Mouse (Mus musculus): ENCODE measurements around the gene Vcl. TPM values are rescaled to one million over a fixed set of nuclear protein-coding genes. Genes with fewer than 3 reads are reported as not detected.
A peak's percentile ranks its signal among the peaks of the same experiment; 100 is the strongest.

Vcl gene
- 12.1 and 13.6 TPM in 2 replicates for total RNA-seq (2014; rRNA removed)
- 7.9 and 9.5 TPM in 2 replicates for polyA plus RNA-seq (2012; rRNA removed)

DNA sequence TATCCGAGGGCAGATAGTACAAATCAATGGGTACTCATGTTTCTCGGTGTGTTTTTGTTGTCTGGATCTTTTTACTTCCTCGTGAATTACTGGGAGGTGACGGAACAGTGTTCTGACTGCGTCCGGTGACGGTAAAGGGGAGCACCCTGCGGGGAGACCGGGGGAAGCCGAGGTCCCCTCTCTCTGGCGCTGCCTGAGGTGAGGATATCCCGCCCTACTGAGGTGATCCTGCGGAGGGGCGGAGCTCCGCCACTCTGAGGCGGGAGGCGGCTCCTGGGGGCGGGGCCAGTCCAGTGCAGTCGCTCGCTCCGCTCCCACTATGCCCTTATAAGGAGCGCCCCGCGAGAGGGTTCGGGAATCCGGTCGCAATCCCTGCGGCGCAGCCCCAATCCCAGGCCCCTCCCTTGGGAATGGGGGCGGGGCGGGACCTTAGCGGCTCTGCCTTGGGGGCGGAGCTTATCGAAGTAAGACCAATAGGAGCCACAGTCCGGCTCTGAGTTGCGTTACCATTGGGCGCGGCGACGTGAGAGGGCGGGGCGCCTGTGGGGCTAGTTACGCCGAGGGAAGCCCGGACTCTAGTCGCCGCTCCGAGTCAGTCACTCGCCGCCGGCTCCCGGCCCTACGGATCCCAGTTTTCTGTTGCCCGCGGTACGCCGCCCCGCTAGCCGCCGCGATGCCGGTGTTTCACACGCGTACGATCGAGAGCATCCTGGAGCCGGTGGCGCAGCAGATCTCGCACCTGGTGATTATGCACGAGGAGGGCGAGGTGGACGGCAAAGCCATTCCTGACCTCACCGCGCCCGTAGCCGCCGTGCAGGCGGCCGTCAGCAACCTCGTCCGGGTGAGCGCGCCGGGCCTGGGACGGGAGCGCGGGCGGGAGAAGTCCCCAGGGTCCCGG lies at the start of gene Vcl:
Gene Vcl (plus strand): TSS at position 551 of the 898 bp plus-strand sequence.
- peak; percentile 99 for TF ChIP-seq POLR2A (IDR thresholded peaks at IDR 0.05; ENCODE audit: extremely low read depth, insufficient read depth, low read length)
- TF ChIP-seq CTCF (IDR thresholded peaks at IDR 0.05; ENCODE audit: low read depth, low read length): no peak
- Histone ChIP-seq H3K79me2 (ENCODE audit: control insufficient read depth, insufficient read depth, low read length) (peaks cover 16% of the 10 kb centered on the region; the same call in 1 of the 2 replicates), H3K36me3 (ENCODE audit: control insufficient read depth, insufficient read depth, low read length) (no peaks in the 10 kb centered on the region), H3K27ac (replicated peaks; ENCODE audit: insufficient read depth, low read depth, low read length) (peak within 1 kb of the TSS; percentile 76), H3K4me3 (ENCODE audit: insufficient read depth, low read depth, low read length) (peak within 1 kb of the TSS; percentile 83), H3K4me1 (ENCODE audit: control insufficient read depth, insufficient read depth, low read length) (peaks cover 15% of the 10 kb centered on the region), H3K9ac (ENCODE audit: low read depth, low read length) (peak within 1 kb of the TSS; percentile 91), H3K27me3 (ENCODE audit: control insufficient read depth, insufficient read depth, low read length) (no peaks in the 10 kb centered on the region)
- under 1% methylated on average over 88 of the region's 89 CpGs for WGBS
- DNase-seq (ENCODE audit: extremely low read depth, low read depth, low spot score): peak; percentile 91

DNA sequence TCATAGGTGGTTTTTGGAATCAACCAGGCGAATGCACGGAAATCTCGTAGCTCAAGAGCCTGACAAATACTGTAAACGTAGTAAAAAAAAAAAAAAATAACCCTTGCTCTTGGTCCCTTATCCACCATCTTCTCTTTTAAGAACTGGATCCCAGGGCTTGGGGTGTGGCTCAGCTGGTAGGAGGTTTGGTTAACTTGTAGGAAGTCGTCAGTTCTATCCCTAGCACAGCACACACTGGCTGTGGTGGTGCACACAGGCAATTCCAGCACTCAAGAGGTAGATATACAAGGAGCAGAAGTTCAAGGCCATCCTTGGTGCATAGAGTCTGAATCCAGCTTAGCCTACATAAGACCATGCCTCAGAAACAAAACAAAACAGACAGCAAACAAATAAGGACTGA lies 44.5 kb upstream of the Vcl start:
- 85% methylated on average over 5 of the region's 5 CpGs for WGBS
- H3K4me1 ChIP-seq (ENCODE audit: control insufficient read depth, insufficient read depth, low read length): peaks cover 6% of the 10 kb centered on the region
- H3K27me3 ChIP-seq (ENCODE audit: control insufficient read depth, insufficient read depth, low read length): no peaks in the 10 kb centered on the region
- DNase-seq (ENCODE audit: extremely low read depth, low read depth, low spot score): no peak
- TF ChIP-seq POLR2A (IDR thresholded peaks at IDR 0.05; ENCODE audit: extremely low read depth, insufficient read depth, low read length) (no peak), CTCF (IDR thresholded peaks at IDR 0.05; ENCODE audit: low read depth, low read length) (no peak)
- H3K9ac ChIP-seq (ENCODE audit: low read depth, low read length): no peak overlapping the region
- H3K27ac ChIP-seq (replicated peaks; ENCODE audit: insufficient read depth, low read depth, low read length): no peak overlapping the region
- H3K79me2 ChIP-seq (ENCODE audit: control insufficient read depth, insufficient read depth, low read length): no peaks in the 10 kb centered on the region
- H3K36me3 ChIP-seq (ENCODE audit: control insufficient read depth, insufficient read depth, low read length): no peaks in the 10 kb centered on the region
- H3K4me3 ChIP-seq (ENCODE audit: insufficient read depth, low read depth, low read length): no peak overlapping the region

DNA sequence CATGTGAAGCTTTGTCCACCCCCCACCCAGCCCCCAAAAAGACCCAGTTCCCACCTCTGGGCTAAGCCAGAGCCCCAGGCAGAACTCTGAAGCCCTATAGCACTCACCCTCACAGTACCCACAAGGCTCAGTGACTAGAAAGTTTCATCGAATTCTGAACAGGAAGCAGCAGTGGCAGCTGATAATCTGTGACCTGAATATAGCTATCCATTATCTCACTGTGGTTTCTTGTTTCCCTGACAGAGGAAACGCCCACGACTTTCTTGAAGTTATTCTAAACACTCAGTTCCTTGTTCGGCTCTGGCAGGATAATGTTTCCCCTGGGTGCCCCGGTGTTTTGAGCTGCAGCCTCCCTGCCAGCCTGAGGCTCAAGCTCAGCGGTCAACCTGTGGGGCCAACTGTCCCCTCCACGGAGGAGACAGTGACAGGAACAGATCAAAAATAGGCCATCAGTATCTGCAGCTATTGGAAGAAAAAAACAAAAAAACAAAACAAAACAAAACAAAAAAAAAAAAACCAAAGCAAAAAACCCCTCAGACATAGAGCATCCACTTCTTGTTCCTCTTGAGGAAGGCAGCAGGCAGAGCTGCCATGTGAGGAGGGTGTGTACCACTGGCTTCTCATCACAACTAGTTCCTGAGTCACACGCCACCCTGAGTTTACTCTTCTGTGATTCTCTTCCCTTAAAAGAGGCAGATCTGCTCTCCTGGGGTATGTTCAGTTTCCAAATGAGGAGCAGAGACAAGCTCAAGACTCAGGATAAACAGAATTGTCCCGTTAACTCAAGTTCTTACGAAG lies 43.9 kb upstream of the Vcl start:
- peak; percentile 30 for DNase-seq (ENCODE audit: extremely low read depth, low read depth, low spot score)
- Histone ChIP-seq H3K27ac (replicated peaks; ENCODE audit: insufficient read depth, low read depth, low read length) (peak overlapping the region; percentile 69), H3K9ac (ENCODE audit: low read depth, low read length) (0 out of 2 replicates have a peak overlapping the region, but pooled peaks have one; percentile 45), H3K36me3 (ENCODE audit: control insufficient read depth, insufficient read depth, low read length) (no peaks in the 10 kb centered on the region), H3K79me2 (ENCODE audit: control insufficient read depth, insufficient read depth, low read length) (no peaks in the 10 kb centered on the region), H3K4me1 (ENCODE audit: control insufficient read depth, insufficient read depth, low read length) (peaks cover 6% of the 10 kb centered on the region), H3K4me3 (ENCODE audit: insufficient read depth, low read depth, low read length) (peak overlapping the region; percentile 35), H3K27me3 (ENCODE audit: control insufficient read depth, insufficient read depth, low read length) (no peaks in the 10 kb centered on the region)
- TF ChIP-seq CTCF (IDR thresholded peaks at IDR 0.05; ENCODE audit: low read depth, low read length) (no peak), POLR2A (IDR thresholded peaks at IDR 0.05; ENCODE audit: extremely low read depth, insufficient read depth, low read length) (no peak)
- 59% methylated on average over 10 of the region's 10 CpGs for WGBS

DNA sequence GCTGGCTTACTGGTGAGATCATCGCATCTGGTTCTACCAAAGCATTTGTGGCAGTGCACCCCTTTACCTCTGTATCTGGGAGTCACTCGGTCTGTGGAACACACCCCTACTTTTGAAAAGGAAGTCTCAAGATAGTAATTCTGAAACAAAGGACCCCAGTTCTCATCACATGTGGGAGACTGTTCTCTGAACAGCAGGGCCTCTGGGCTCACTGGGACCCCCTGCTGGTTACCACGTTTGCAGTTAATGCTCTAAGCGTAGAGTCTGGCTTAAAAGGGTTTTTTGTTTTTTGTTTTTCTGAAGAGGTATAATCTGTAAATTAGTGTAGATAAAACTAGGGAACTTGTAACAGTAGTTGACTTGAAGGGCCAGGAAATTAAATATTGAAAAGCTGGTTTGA lies 42.9 kb upstream of the Vcl start:
- H3K27ac ChIP-seq (replicated peaks; ENCODE audit: insufficient read depth, low read depth, low read length): no peak overlapping the region
- no peak overlapping the region for H3K9ac ChIP-seq (ENCODE audit: low read depth, low read length)
- H3K27me3 ChIP-seq (ENCODE audit: control insufficient read depth, insufficient read depth, low read length): no peaks in the 10 kb centered on the region
- no peaks in the 10 kb centered on the region for H3K79me2 ChIP-seq (ENCODE audit: control insufficient read depth, insufficient read depth, low read length)
- peaks cover 6% of the 10 kb centered on the region for H3K4me1 ChIP-seq (ENCODE audit: control insufficient read depth, insufficient read depth, low read length)
- H3K36me3 ChIP-seq (ENCODE audit: control insufficient read depth, insufficient read depth, low read length): no peaks in the 10 kb centered on the region
- WGBS: 58% methylated on average over 4 of the region's 4 CpGs
- no peak for TF ChIP-seq CTCF (IDR thresholded peaks at IDR 0.05; ENCODE audit: low read depth, low read length)
- TF ChIP-seq POLR2A (IDR thresholded peaks at IDR 0.05; ENCODE audit: extremely low read depth, insufficient read depth, low read length): no peak
- no peak for DNase-seq (ENCODE audit: extremely low read depth, low read depth, low spot score)
- H3K4me3 ChIP-seq (ENCODE audit: insufficient read depth, low read depth, low read length): no peak overlapping the region

DNA sequence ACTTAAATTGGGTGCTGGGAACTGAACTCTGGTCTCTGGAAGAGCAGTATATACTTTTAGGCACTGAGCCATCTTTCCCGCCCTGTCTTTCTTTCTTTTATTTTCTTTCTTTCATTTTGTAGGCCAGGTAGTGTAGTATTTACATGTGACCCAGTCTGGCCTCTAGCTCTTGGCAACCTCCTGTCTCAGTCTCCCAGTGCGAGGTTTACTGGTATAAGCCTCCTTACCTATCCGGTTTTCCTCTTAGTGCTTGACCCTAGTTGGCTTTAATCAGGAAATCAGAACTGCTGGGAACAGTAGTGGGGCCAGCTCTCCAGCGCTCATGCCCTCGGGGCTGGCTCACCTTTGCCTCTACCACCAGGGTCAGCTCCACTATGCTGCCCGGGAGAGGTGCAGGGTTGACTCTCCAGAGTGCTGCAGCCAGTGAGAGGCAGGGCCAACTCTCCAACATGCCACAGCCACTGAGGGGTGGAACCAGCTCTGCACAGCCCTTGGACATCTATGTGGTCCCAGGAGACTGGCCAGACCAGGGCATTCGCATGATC lies 41.6 kb upstream of the Vcl start:
- no peak overlapping the region for H3K27ac ChIP-seq (replicated peaks; ENCODE audit: insufficient read depth, low read depth, low read length)
- no peaks in the 10 kb centered on the region for H3K79me2 ChIP-seq (ENCODE audit: control insufficient read depth, insufficient read depth, low read length)
- H3K4me3 ChIP-seq (ENCODE audit: insufficient read depth, low read depth, low read length): no peak overlapping the region
- peaks cover 8% of the 10 kb centered on the region for H3K4me1 ChIP-seq (ENCODE audit: control insufficient read depth, insufficient read depth, low read length)
- no peak overlapping the region for H3K9ac ChIP-seq (ENCODE audit: low read depth, low read length)
- no peak for TF ChIP-seq POLR2A (IDR thresholded peaks at IDR 0.05; ENCODE audit: extremely low read depth, insufficient read depth, low read length)
- TF ChIP-seq CTCF (IDR thresholded peaks at IDR 0.05; ENCODE audit: low read depth, low read length): no peak
- WGBS: 94% methylated on average over 7 of the region's 7 CpGs
- H3K27me3 ChIP-seq (ENCODE audit: control insufficient read depth, insufficient read depth, low read length): no peaks in the 10 kb centered on the region
- H3K36me3 ChIP-seq (ENCODE audit: control insufficient read depth, insufficient read depth, low read length): no peaks in the 10 kb centered on the region
- no peak for DNase-seq (ENCODE audit: extremely low read depth, low read depth, low spot score)
